Mouse (Mus musculus) right cerebral cortex, postnatal 10 days (tissue): ENCODE measurements around the gene Clic4.

Source experiments
- DNase-seq, 2 experiments: peaks; one replicate each; pipeline ENCODE4 v3.0.0; 2021; ENCODE audit warnings: low spot score in 2 of 2

Clic4 gene

DNA sequence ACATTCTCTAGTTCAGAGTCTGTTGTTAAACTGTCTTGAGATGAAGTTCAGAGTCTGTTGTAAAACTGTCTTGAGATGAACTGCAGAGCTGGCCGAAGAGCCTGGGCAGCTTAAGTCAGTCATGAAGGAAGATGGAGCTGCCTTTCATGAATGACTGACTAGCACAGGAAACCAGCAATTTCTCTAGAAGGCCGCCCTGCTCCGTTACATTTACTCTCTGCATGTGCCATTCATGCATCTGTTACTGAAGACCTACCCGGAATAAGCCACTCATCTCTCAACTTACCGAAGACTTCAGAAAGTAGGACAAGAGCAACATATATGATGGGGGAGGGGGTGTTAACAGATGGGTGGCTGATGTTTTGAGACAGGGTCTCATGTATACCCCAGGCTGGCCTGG, 40.1 kb downstream of the Clic4 start:
- no peak for DNase-seq

DNA sequence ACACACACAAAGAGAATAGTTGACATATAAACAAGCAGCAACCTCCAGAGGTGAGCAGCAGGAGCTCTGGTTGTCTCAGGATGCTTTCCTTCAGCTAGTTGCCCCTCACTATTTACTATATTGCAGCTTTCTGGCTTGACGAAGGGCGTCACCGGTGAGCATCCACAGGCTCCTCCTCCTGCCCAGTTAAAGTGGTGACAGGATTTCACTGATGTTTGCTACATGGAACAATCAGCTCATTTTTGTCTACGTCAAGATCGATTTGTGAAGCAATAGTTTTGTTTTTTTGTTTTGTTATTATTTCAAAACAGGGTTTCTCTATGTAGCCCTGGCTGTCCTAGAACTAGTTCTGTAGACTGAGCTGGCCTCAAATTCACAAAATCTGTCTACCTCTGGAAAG, 41.1 kb downstream of the Clic4 start:
- no peak for DNase-seq

DNA sequence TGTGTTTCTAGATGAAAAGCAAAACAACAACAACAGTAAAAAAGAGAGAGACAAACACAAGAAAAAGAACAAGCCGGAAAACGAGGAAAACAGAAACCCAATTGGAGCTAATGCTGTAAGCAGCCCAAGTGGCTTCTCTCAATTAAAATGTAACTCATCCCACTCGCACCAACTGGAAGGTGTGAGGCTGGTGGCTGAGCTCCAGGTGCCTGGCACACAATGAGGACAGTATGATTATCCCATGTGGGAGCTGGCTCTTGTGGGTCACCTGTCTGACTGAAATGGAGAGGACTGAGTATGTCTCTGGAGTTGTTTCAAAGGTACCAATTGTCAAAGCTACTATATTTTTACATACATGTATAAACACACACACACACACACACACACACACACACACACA, 41.5 kb downstream of the Clic4 start:
- no peak for DNase-seq

DNA sequence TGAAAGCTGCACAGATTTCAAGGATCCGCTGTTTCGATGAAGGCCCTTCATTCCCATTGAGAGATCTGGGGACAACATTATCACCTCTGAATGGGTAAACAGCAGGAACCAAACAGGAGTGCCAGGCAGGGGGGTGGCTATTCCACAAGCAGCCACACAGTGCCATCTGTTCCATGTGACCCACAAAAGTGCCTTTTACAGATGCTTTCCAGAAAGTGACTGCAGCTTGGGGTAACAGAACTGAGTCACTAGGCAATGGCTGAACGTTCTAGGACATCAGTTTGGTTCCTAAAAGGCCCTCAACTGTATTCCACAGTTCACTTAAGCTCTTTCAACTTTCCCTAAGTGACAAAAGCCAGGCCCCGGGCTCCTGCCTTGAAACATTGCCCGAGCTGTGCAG, 42.0 kb downstream of the Clic4 start:
- DNase-seq: no peak

DNA sequence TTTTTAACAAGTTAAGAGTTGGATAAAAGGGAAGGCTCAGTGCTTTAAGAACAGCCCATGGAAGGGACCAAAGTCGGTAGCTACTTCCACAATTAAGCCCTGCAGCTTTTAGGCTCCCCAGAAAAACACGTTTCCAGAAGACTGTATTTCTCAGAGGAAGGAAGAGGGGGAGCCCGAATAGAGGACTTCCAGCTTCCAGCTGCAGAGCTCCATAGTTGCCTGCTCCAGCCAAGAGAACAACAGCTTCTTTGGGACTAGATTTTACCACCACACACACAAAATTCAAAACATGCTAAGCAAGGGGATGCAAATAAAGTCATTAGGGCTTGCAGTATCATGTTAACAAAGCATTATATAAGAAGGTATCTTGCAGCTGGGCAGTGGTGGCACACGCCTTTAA, 42.7 kb downstream of the Clic4 start:
- no peak for DNase-seq

DNA sequence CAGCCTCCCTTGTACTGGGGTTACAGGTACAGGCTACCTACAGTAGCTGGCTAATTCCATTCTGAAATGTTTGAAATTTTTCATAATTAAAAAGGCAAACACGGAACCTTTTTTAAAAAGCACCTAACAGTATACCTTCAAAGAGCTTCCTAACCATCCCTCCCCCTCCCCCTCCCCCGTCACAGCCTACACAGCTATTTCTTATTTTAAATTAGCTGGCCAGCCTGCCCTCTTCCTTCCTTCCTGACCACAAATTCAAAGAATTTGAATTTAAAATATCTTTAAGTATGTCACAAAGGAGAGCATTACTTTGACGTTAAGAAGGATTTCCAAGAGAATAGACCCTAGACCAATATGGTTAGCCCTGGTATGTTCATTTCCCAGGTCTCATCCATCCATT, 44.5 kb downstream of the Clic4 start:
- DNase-seq: no peak

DNA sequence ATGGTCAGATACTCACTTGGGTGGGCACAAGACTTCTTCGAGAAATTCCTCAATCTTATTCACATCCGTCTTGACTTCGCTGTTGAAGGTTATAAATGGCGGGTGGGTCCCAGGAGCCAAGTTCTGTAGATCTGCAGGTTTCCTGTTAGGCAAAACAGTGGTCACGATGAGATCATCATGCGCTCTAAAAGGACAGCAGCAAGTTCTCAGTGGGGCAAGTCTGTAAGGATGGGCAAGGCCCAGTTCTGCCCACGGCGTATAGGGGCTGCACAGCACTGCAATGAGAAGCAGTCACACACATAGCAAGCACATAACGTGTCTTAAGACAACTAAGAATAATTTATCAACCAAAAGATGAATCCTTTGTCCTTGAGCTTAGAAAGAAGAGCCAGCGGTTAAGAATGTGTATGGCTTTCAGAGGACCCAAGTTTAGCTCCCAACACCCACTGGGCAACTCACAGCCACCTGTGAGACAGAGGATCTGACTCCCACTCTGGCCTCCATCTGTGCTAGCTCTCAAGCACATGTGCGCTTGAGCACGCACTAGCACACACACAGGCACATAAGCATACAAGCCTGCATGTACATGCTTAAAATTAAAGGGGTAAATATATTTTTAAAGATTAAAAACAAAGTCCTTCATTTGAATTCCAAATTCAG, 46.5 kb downstream of the Clic4 start:
- DNase-seq: no peak

DNA sequence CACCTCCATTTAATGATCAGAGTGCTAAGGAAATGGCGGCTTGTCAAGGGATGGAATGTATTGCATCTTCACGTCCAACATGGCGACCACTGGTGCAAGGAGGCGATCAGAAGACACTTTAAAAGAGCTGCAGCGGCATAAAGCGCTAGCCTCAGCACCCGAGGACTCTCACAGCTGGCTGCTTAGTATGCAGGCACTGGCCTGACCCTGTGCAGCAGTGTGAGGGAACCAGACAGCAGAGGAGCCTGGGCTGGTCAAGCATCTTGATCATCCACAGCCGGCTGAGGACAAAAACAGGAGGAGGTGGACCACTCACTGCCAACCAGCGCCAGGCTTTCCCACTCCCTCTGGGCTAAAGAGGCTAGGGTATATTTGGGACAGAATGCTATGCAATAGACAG, 48.8 kb downstream of the Clic4 start:
- peak; percentile 45 to 53 for DNase-seq

DNA sequence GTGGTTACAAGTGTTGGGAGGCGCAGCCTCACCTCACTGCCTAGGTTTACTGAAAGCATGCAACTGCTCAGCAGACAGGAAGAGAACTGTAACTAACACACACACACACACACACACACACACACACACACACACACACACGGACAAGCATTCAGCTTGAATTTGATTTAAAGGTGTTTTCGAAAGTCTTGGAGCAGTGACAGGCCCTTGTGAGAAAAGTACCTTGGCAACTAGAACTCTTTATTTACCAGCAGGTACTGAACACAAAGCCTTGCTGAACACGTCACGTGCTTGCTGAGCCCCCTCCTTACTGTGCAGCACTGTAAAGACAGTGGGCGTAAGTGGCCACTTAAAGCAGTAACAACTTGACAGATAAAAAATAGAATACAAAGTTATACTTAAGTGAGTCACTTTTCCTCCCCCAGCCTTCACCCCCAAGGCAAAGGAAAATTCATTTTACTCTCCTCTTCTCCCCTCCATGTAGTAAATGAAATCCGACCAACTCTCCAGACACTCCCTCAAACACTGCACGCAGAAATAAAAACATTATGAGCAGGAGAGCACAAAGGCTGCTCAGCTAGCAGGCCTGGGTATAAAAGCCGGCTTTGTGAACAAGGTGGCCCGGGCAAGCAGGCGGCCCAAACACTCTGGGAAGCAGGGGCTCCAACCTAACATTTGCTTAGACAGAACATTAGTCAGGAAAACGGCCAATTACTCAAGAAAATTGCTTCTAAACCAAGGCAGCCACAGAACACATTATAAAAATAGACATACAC, 50.8 kb downstream of the Clic4 start:
- no peak for DNase-seq

DNA sequence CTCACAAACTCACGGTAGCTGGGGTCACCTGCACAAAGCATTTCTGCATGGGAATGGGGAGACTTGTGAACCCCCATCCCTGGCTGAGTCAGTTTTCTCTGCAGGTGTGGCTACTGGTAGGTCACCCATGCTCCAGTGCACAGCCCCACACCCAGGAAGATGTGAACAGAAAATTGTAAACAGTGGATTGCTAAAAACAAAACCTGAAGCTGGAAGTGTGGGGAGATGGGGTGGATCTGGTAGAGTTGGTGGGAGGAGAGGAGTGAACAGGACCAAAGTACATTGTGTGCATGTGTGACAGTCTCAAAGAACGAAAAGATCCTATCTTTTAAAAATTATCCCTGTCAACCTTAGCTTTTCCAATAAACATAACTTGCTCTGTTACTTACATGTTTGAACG, 52.0 kb downstream of the Clic4 start:
- DNase-seq: no peak

DNA sequence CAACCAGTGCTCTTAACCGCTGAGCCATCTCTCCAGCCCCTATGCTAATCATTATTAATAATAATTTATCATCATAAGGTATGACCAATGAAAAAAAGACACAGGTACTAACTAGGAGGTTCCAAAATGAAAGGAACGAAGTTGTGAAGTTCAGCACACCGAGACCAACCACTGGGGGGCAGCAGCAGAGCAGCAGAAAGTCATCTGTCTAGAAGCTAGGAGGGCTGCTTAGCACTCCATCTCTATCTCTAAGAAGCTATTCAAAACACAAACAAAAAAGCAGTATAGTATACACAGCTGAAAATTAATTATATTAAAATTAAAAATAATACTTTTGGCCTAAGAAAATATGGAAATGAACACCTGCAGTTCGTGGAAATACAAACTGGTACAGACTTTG, 53.0 kb downstream of the Clic4 start:
- peak; percentile 74 to 89 for DNase-seq

DNA sequence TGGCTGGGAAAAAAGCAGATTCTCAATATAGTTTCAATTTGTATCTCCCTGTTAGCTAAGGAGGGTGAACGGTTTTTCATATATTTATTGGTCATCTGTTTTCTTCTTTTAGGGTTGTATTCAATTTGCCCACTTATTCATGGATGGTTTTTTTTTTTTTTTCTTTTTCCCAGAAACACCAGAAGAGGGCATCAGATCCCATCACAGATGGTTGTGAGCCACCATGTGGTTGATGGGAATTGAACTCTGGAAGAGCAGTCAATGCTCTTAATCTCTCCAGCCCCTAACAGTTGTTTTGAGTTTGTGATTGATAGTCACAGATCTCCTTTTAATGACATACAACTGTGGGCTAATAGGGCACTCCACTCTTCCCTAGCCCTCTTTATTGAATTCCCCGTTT, 62.8 kb downstream of the Clic4 start:
- DNase-seq: no peak

DNA sequence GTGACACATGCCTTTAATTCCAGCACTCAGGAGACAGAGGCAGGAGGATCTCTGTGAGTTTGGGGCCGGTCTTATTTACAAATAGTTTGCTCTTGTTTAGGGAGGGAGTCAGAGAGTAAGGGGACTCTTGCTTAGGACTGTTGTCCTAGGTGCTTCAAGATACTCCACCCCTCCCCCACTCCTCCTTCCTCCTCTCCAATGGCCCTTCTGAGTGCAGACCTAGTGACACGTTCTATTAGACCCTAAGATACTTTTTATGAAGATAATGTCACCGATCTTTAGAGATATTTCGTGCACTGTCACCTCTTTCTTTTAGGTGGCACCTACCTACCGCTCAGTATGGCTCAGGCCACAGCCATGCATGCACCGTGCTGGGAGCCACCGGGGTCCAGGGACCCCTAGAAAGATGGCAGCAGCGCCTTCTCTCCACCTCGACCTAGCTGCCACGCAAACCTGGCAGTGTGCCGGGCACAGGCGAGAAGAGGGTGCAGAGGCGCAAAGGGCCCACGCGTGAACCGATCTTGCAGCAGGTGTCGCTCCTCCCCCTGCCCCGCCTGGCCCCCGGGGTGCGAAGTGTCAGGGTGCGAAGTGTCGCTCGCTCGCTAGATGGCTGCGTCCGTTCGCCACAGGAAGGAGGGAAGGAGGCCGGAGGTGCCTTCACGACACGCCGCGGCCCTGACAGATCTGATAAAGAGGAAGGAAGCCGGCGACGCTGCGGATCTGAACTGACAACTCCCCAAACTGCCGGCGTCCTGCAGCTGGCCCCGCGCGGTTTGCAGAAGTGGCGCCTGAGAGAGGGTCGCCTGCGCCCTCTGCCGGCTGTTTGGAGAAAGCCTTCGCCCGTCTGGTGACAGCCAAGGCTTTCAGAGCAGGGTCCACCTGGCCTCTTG, 66.7 kb downstream of the Clic4 start:
- peak; percentile 82 to 89 for DNase-seq

DNA sequence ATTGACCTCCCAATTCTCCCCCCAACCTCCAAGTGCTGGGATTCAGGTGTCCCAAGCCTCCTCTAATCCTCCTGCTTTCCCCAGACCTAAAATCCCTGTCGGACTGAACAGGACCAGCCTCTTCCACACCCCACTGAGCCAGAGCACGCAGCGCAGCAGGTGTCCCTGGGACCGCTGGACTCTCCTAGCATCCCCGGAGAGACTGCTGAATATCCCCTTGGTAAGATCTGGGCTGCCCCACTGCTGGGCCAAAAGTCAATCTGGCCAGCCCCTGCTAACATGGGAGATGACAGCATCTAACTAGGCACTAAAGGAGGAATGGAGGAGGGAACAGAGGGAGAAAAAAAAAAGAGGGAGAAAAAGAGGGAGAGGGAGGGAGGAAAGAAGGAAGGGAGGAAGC, 67.4 kb downstream of the Clic4 start:
- no peak for DNase-seq

DNA sequence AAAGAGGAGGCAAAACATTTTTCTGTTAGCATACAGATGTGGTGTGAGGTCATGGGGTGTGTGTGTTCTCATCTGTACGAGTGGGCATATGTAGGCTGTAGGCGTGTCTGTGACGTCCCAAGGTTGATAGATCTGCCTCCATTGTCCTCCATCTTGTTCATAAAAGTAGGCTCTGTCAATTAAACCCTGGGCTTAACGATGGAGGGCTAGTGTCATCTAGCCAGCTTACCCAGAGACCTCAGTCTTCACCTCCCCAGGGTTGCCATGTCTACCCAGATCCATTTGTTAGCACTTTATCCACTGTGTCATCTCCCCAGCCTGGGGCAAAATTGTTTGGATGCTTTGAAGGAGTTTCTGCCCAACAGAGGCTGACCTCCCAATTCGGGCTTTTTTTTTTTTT, 67.9 kb downstream of the Clic4 start:
- no peak for DNase-seq

DNA sequence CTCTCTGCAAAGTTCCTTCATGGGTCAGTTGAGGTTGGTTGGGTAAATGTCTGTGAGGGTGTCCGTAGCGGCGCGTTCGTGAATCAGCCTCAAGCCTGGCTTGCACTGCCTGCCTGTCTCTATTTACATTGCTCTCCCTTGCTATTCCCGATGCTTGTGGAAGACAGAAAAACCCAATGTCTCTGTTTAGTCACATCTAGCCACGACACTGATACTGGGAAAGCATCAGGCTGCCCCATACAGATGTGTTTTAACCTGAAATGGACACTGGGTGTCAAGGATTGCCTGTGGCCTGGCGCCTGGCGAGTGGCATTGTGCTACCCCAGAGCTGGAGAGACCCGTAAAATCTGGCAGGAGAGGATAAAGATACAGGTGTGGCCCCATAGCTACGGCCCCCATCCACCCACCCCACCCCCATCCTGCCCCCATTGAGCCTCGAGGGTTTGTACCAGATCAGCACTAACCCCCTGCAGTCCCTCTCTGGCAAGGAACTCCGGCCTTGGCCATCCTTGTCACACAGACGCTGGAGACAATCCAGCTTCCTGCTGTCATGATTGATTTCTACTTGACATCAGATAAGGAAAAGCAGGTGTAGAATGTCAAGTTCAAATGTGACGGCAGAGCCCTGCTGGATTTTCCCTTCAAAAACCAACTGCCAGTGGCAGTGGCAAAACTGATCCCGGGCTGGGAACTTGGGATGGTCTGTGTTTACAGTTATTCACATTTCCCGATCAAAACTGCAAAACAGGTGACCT, 68.6 kb downstream of the Clic4 start:
- DNase-seq: no peak

DNA sequence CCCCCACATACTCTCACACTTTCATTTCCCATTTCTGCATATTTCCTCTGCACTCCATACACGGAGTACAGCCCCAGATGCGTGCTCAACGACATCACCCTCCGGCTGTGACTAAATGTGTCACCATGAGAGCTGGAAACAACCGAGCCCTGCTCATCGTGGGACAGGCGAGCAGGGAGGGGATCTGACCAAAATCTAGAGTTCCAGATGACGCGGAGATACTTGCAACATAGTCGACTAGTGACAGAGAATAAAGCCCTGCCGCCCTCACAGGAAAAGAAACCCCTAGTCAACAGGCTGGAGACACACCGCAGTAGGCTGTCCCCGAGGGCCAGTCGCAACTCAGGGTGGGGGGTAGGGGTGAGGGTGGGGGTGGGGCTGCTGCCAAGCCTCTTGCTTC, 69.3 kb downstream of the Clic4 start:
- DNase-seq: no peak

DNA sequence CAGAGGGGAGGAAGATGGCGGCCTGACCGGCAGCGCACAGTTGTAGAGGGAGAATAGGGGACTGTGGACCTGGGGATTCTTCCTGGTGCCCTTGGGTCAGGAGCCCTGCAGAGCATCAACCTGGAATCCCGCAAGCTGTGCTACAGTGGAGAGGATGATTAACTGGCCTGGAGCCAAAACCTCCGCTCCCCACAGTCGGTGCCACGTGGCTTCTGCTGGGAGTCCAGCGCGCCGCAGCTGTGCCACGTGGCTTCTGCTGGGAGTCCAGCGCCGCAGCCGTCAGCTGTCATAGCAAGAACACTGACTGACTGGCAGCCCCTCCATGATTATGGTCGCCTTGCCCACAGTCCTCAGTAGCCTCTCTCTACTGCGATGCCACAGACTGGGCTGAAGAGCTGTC, 70.8 kb downstream of the Clic4 start:
- no peak for DNase-seq

DNA sequence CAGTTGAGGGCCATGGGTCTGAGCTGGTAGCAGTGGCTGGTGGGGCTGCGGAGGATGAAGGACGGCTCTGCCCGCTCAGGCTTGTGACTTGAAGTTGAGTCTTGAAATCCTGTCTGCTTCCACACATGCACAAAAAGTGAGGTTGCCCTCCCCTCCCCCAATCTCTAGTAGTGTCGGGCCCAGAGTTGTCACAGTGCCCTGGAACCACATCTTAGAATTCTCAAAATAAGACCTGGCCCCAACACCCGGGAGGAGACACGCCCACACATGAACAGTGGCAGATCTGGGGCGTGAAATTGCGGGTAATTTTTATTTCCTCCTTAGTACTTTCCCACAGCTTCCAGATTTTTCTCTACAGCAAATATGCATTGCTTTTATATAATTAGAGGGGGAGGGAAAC, 74.8 kb downstream of the Clic4 start:
- DNase-seq: no peak

DNA sequence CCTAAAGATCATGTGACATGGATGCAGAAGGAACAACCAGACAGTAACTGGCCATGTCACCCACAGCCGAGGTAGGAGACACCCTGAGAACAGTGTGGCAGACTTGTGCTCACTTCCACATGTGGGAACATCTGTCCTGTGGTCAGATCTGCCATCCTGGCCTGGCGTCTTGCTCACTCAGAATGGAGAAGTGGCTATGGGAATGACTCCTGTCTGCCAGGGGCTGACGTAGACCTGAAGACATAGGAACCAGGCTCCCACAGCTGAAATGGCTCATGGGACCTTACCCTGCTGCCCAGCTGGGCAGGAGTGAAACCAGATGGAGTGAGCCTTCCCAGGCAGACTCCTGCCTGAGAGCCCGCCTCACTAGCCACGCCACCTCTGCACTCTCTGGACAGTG, 79.8 kb downstream of the Clic4 start:
- no peak for DNase-seq

DNA sequence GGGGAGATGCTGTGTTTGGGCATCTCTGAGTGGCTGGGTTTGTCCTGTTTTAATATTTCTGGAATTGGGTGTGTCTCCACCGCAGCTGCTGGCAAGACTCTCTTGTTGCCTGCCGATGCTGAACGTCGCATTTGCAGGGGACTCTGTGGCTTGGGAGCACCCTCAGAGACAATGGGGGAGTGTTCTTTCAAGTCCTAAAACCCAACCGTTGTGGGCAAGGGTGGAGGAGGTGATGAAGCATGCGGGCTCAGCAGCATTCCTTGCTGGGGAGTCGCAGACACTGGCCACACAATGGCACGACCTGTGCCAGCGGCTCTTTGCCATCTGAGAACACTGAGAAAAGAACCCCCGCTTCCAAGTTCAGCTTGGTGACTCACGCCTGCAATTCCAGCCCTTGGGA, 81.0 kb downstream of the Clic4 start:
- DNase-seq: no peak

DNA sequence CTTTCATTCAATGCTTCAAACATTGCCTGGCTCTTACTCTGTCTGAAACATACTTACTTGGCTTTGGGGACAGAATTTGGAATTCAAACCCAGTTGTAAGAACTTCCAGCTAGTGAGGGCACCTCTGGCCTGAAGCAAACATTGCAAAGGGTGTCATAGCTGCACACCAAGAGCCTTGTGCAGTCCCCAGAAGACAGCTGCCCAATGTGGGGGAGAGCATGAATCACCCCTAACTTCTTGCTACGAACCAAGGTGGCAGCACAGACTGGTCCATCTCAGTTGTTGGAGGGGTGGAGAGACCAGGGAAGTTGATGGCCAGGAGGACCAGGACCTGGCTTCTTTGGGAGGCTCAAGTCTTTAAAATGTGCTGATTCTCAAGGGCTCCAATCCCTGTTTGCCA, 81.4 kb downstream of the Clic4 start:
- no peak for DNase-seq
